Mouse (Mus musculus) cerebellum, adult 2 months (tissue): Measurements from ENCODE around the gene Nrip3. TPM values are rescaled to one million over a fixed set of nuclear protein-coding genes. Genes with fewer than 3 reads are reported as not detected.

Experiments used
- DNase-seq, 2 experiments: peaks; one replicate each; pipeline ENCODE4 v3.0.0; 2021
- H3K27ac ChIP-seq: fragments of 200-500 bp; 2 replicates; pipeline ENCODE4 v1.5.1; 2012; ENCODE audit warnings: low read length, control low read depth, inconsistent platforms; ENCODE audit not compliant: insufficient read depth
- H3K27me3 ChIP-seq: fragments of 200-500 bp; 2 replicates; pipeline ENCODE4 v1.6.1; 2012; ENCODE audit warnings: inconsistent platforms, mild to moderate bottlenecking, low read length, moderate library complexity; ENCODE audit not compliant: control insufficient read depth, insufficient read depth
- H3K4me1 ChIP-seq: fragments of 200-500 bp; 2 replicates; pipeline ENCODE4 v1.6.1; 2011; ENCODE audit warnings: low read length; ENCODE audit not compliant: control insufficient read depth, insufficient read depth
- H3K4me3 ChIP-seq: fragments of 200-500 bp; replicated peaks from 2 replicates; pipeline ENCODE3; 2011; ENCODE audit warnings: mild to moderate bottlenecking, low read depth, low read length, control low read depth; ENCODE audit not compliant: insufficient read depth
- CTCF ChIP-seq: fragments of 200-500 bp; IDR thresholded peaks from 2 replicates; pipeline ENCODE4 v1.5.1; 2011; ENCODE audit warnings: low read depth, mild to moderate bottlenecking, control low read depth, low read length, moderate library complexity, borderline replicate concordance; ENCODE audit not compliant: insufficient read depth
- POLR2A ChIP-seq: fragments of 200-500 bp; IDR thresholded peaks from 2 replicates; pipeline ENCODE4 v1.6.1; 2011; ENCODE audit warnings: low read length, control low read depth, borderline replicate concordance; ENCODE audit not compliant: insufficient read depth
- WGBS: fragments of 180-500 bp; shearing (Covaris S2); methylation state at CpG from one replicate; pipeline ENCODE4 v1.1.7; 2018; 5-methylcytosine and 5-hydroxymethylcytosine counted together
- polyA plus RNA-seq: library from polyadenylated mRNA; depleted of rRNA; stranded (reverse); fragments of >200 nt; gene quantifications from 2 replicates; pipeline ENCODE4 v1.2.3, GENCODE M21; 2012

Nrip3 gene
- polyA plus RNA-seq, 1 experiment, result 52.8 TPM

DNA sequence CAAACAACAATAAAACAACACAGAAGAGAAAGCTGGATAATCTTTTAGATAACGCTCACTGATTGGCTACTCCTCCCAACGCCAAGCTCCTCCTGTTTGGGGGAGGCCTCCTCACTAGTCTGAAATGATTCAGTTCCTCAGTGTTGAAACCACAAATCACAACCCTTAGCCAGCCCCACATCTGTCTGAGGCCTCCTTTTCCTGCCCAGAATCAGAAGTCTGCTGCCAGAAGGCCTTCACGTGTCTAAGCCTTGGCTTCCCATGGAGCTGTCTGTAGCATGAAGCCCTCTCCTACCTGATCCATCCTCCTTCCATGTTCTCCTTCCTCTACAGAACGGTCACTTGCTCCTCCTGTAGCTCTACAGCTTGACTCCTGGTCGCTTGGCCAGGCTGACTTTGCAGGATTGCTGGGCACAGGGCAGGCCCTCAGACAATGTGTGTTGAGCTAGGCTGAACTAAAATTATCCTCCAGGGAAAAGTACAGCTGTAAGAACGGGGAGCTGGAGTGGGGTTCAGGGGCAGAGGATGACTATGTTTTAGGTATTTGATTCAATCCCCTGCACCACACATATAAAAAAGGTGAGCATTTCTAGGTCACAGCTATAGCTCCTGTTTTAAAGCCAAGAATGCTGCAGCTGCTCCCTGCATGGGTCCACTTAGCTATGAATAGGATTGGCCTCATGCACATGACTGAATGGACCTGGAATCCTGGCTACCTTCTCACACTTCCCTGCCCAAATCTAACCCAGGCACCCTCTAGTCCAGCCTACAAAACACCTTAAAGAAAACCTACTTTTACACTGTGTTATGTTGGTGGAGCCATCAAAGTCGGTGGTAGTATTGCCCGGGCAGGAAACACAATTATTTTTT lies 26.0 kb upstream of the Nrip3 start:
- H3K4me3 ChIP-seq, result no peak overlapping the region
- peak overlapping the region; percentile 80 for H3K27ac ChIP-seq
- peak; percentile 54 to 74 for DNase-seq
- TF ChIP-seq CTCF (no peak), POLR2A (no peak)
- 41% methylated on average over 8 of the region's 8 CpGs for WGBS
- H3K27me3 ChIP-seq, result no peaks in the 10 kb centered on the region
- peaks cover 27% of the 10 kb centered on the region for H3K4me1 ChIP-seq

DNA sequence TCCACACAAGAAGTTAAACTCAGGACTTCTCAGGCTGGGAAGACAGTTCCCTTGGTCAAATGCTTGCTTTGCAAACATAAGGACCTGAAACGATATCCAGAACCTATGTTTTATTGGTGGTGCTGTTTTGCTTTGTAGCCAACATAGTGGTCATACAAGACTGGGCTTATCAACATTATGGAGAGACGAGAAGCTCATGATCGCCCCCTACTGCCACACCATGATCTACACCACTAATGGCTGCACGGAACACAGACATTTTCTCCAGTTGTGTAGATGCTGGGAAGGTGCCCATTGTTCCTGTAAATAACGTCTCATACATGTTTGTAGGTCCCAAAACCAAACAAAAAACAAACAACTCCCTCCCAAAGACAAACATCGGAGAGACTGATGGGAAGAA lies 23.0 kb upstream of the Nrip3 start:
- peaks cover 27% of the 10 kb centered on the region for H3K4me1 ChIP-seq
- H3K4me3 ChIP-seq, result no peak overlapping the region
- DNase-seq, result peak in 1 of 2 experiments; percentile 36
- WGBS, result 70% methylated on average over 6 of the region's 6 CpGs
- H3K27me3 ChIP-seq, result no peaks in the 10 kb centered on the region
- H3K27ac ChIP-seq, result peak overlapping the region; percentile 32; the same call in 1 of the 2 replicates
- peak; percentile 25; the same call in 1 of the 2 replicates for TF ChIP-seq CTCF
- TF ChIP-seq POLR2A, result no peak

DNA sequence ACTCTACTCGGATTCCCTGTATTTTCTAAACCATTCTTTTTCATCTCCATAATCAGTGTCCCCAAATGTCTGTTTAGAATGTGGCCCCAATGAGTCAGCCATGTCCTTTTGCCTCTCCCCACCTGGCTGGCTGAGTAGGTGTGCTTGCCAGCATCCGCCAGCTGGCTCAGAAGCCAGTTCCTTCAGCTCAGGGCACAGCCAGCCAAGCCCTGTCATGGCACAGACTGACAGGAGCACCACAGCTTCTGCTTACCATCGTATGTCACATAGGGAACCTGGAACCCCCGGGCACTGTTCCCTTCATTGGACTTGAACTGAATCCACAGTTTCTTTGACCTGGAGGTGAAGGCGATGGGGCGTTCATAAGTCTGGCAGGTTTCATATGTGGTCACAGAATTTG lies 22.5 kb upstream of the Nrip3 start:
- peak overlapping the region; percentile 46 for H3K27ac ChIP-seq
- no peak overlapping the region for H3K4me3 ChIP-seq
- H3K4me1 ChIP-seq, result peaks cover 27% of the 10 kb centered on the region
- peak; percentile 82 to 92 for DNase-seq
- H3K27me3 ChIP-seq, result no peaks in the 10 kb centered on the region
- TF ChIP-seq POLR2A, result no peak
- no peak for TF ChIP-seq CTCF
- WGBS, result 15% methylated on average over 6 of the region's 6 CpGs

DNA sequence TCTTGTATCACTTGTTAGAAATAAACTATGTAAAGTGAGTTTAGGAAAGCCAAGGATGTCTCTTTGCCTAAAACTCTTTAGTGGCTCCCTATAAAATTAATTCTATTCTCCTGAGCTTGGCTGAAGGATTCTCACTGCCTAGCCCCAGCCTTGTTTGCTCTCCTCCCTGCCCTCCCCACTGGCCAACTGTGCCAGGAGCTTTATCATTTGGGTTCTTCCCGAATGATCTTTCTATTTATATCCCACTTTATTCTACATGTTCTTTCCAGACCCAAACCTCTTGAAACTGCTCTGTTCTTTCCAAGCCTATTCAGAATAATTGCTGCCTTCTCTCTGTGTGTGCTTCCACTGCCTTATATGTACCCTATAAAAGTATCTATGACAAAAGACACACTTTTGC lies 21.7 kb upstream of the Nrip3 start:
- no peak overlapping the region for H3K4me3 ChIP-seq
- H3K4me1 ChIP-seq, result peaks cover 20% of the 10 kb centered on the region
- TF ChIP-seq CTCF, result no peak
- TF ChIP-seq POLR2A, result no peak
- H3K27ac ChIP-seq, result no peak overlapping the region
- 8% methylated on average over 1 of the region's 1 CpGs for WGBS
- no peaks in the 10 kb centered on the region for H3K27me3 ChIP-seq
- DNase-seq, result no peak

- Histone ChIP-seq H3K4me1 (peaks cover 10% of the 10 kb centered on the region; the same call in 1 of the 2 replicates), H3K27ac (no peak overlapping the region), H3K4me3 (no peak overlapping the region), H3K27me3 (no peaks in the 10 kb centered on the region)
- DNase-seq, result peak in 1 of 2 experiments; percentile 29
- WGBS, result 90% methylated on average over 4 of the region's 4 CpGs
- TF ChIP-seq POLR2A (no peak), CTCF (no peak)
Measured at GRCm38 (mm10) chr7:109800626-109801025, 18.8 kb upstream of the Nrip3 start.

DNA sequence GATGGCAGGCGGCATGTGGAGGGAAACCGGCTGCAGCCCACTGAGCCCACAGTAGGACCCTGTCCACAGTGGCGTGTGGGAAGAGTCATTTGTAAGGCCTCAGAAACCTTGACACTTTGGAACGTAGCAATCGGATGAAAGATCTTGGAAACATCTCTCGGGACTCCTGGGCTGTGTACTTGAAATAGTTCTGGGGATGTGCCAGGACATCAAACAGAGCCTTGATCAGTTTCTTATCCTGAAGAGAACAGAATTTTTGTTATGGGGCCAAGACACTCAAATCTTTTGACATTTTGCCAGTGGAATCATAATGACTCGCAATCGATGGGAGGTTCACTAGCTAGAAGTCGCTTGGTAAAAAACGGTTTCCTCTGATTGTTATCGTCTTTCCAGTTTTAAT lies 17.3 kb upstream of the Nrip3 start:
- no peak for TF ChIP-seq CTCF
- no peak for TF ChIP-seq POLR2A
- 57% methylated on average over 11 of the region's 11 CpGs for WGBS
- DNase-seq, result no peak

DNA sequence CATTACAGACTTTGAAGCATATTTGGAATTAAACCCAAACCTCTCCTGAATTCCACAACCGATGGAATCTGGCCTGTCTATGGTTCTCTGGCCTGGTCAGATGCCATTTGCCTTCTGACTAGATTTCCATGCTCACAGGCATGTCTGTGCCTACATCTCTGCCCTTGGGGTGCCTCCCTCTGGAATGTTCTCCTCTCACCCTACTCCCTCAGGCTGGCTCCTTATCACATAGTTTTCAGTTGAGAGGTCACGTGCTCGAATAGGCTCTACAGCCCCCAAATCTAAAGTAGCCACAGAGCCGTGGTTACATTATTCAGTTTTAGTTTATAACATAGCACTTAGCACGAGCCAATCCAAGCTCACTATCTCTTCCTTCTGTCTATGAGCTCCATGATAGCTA lies 13.7 kb upstream of the Nrip3 start:
- H3K27ac ChIP-seq, result no peak overlapping the region
- TF ChIP-seq CTCF, result no peak
- no peaks in the 10 kb centered on the region for H3K27me3 ChIP-seq
- no peak for DNase-seq
- H3K4me3 ChIP-seq, result no peak overlapping the region
- WGBS, result 78% methylated on average over 5 of the region's 5 CpGs
- no peaks in the 10 kb centered on the region for H3K4me1 ChIP-seq

More for the DNA sequence above, 17.3 kb upstream of the Nrip3 start:
- no peak overlapping the region for H3K4me3 ChIP-seq
- H3K27me3 ChIP-seq, result no peaks in the 10 kb centered on the region
- H3K4me1 ChIP-seq, result peaks cover 4% of the 10 kb centered on the region; the same call in 1 of the 2 replicates
- H3K27ac ChIP-seq, result no peak overlapping the region

GRCm38 (mm10) chr7:109794556-109794955 lies 12.7 kb upstream of the Nrip3 start:
- Histone ChIP-seq H3K27ac (no peak overlapping the region), H3K4me1 (no peaks in the 10 kb centered on the region), H3K4me3 (no peak overlapping the region), H3K27me3 (no peaks in the 10 kb centered on the region)
- TF ChIP-seq CTCF, result no peak
- TF ChIP-seq POLR2A, result no peak
- WGBS, result 89% methylated on average over 2 of the region's 2 CpGs
- no peak for DNase-seq
